14 mouse cellular contexts compared by ENCODE assay signal in genomic region chr17:23683226-23683625, GRCm38 (mm10). TPM values are rescaled to one million over a fixed set of nuclear protein-coding genes. Genes with fewer than 3 reads are reported as not detected.
DNase-seq lines count a peak whose midpoint lies in the region; ATAC-seq and TF ChIP-seq lines count a peak whose summit lies in the region.
"Had no signal": no experiment of that assay in that cellular context is flagged by ENCODE, and none has a peak within 500 bp of the region (broad histone marks: within the 10 kb centered on the region; RNA-seq: fewer than 3 reads in every experiment).

No protein-coding gene starts in this region.

- peaks cover 65% of the 10 kb centered on the region for H3K27me3 ChIP-seq in forebrain, embryonic 12.5 days
- peaks cover 26% of the 10 kb centered on the region for H3K27me3 ChIP-seq in forebrain, postnatal 0 days (ENCODE audit: insufficient read depth, low read length)
- H3K27me3 ChIP-seq in lung, embryonic 16.5 days (ENCODE audit: control insufficient read depth, insufficient read depth, low read depth, low read length) = peaks cover 42% of the 10 kb centered on the region
- peaks cover 74% of the 10 kb centered on the region for H3K27me3 ChIP-seq in embryonic facial prominence, embryonic 10.5 days (replicated peaks; ENCODE audit: low read depth, poor library complexity, severe bottlenecking)
- peaks cover 49% of the 10 kb centered on the region for H3K27me3 ChIP-seq in limb, embryonic 11.5 days (ENCODE audit: control insufficient read depth, insufficient read depth, low read length)

- peaks cover 15% of the 10 kb centered on the region for H3K4me1 ChIP-seq in forebrain, embryonic 12.5 days
- no peaks in the 10 kb centered on the region for H3K4me1 ChIP-seq in forebrain, postnatal 0 days (ENCODE audit: insufficient read depth)
- peaks cover 15% of the 10 kb centered on the region; the same call in 1 of the 2 replicates for H3K4me1 ChIP-seq in lung, embryonic 16.5 days (replicated peaks; ENCODE audit: control insufficient read depth, insufficient read depth, low read length)
- H3K4me1 ChIP-seq in embryonic facial prominence, embryonic 10.5 days = peaks cover 44% of the 10 kb centered on the region
- H3K4me1 ChIP-seq in limb, embryonic 11.5 days (ENCODE audit: control insufficient read depth, insufficient read depth, low read length) = peaks cover 20% of the 10 kb centered on the region

- H3K36me3 ChIP-seq in forebrain, embryonic 12.5 days (replicated peaks) = no peaks in the 10 kb centered on the region
- no peaks in the 10 kb centered on the region for H3K36me3 ChIP-seq in forebrain, postnatal 0 days (ENCODE audit: insufficient read depth)
- no peaks in the 10 kb centered on the region for H3K36me3 ChIP-seq in lung, embryonic 16.5 days (ENCODE audit: control insufficient read depth, insufficient read depth, low read length)
- H3K36me3 ChIP-seq in embryonic facial prominence, embryonic 10.5 days (replicated peaks) = no peaks in the 10 kb centered on the region
- no peaks in the 10 kb centered on the region for H3K36me3 ChIP-seq in limb, embryonic 11.5 days (ENCODE audit: control insufficient read depth, insufficient read depth, low read length)

- ATAC-seq in forebrain, embryonic 12.5 days (ENCODE audit: low FRiP score) = peak; percentile 39; the same call in 1 of the 2 replicates
- ATAC-seq in forebrain, postnatal 0 days = no peak
- ATAC-seq in lung, embryonic 16.5 days (ENCODE audit: low read depth) = no peak
- 0 out of 2 replicates have a peak, but pooled peaks have one; percentile 3 for ATAC-seq in limb, embryonic 11.5 days (ENCODE audit: insufficient number of reproducible peaks, low FRiP score, low TSS enrichment, low read depth)

- peak overlapping the region; percentile 19 for H3K4me3 ChIP-seq in forebrain, embryonic 12.5 days (replicated peaks)
- H3K4me3 ChIP-seq in forebrain, postnatal 0 days (ENCODE audit: low read depth, low read length) = no peak overlapping the region
- H3K4me3 ChIP-seq in lung, embryonic 16.5 days (ENCODE audit: low read length) = no peak overlapping the region
- H3K4me3 ChIP-seq in embryonic facial prominence, embryonic 10.5 days = peak overlapping the region; percentile 51
- peak overlapping the region; percentile 21 for H3K4me3 ChIP-seq in limb, embryonic 11.5 days (ENCODE audit: low read depth, low read length)
- H3K4me3 ChIP-seq: erythroblast, embryonic 14.5 days had no signal

- no peak overlapping the region for H3K27ac ChIP-seq in forebrain, embryonic 12.5 days
- no peak overlapping the region for H3K27ac ChIP-seq in forebrain, postnatal 0 days (ENCODE audit: low read depth, low read length)
- 0 out of 2 replicates have a peak overlapping the region, but pooled peaks have one; percentile 9 for H3K27ac ChIP-seq in lung, embryonic 16.5 days (ENCODE audit: low read length)
- peak overlapping the region; percentile 63 for H3K27ac ChIP-seq in embryonic facial prominence, embryonic 10.5 days (replicated peaks)
- no peak overlapping the region for H3K27ac ChIP-seq in limb, embryonic 11.5 days (replicated peaks; ENCODE audit: low read depth, low read length)

- no peak for TF ChIP-seq CTCF in forebrain, postnatal 0 days (IDR thresholded peaks at IDR 0.05; ENCODE audit: low read depth)

- WGBS in forebrain, embryonic 12.5 days = 25% methylated on average over 15 of the region's 15 CpGs
- 34% methylated on average over 15 of the region's 15 CpGs for WGBS in forebrain, postnatal 0 days
- WGBS in lung, embryonic 16.5 days = 15% methylated on average over 15 of the region's 15 CpGs
- 26% methylated on average over 15 of the region's 15 CpGs for WGBS in embryonic facial prominence, embryonic 10.5 days
- WGBS in limb, embryonic 11.5 days = 18% methylated on average over 15 of the region's 15 CpGs

- no peak overlapping the region for H3K9ac ChIP-seq in forebrain, embryonic 12.5 days
- no peak overlapping the region for H3K9ac ChIP-seq in forebrain, postnatal 0 days
- H3K9ac ChIP-seq in lung, embryonic 16.5 days (ENCODE audit: low read length) = 0 out of 2 replicates have a peak overlapping the region, but pooled peaks have one; percentile 22
- no peak overlapping the region for H3K9ac ChIP-seq in limb, embryonic 11.5 days (ENCODE audit: low read length)

- H3K9me3 ChIP-seq in forebrain, embryonic 12.5 days = no peaks in the 10 kb centered on the region
- H3K9me3 ChIP-seq in forebrain, postnatal 0 days (ENCODE audit: low read length) = no peaks in the 10 kb centered on the region
- H3K9me3 ChIP-seq in lung, embryonic 16.5 days (ENCODE audit: control insufficient read depth, low read length) = no peaks in the 10 kb centered on the region
- H3K9me3 ChIP-seq in embryonic facial prominence, embryonic 10.5 days = no peaks in the 10 kb centered on the region
- H3K9me3 ChIP-seq in limb, embryonic 11.5 days (ENCODE audit: control insufficient read depth, low read length) = no peaks in the 10 kb centered on the region

- no peak for DNase-seq in forebrain, postnatal 0 days
- no peak for DNase-seq in lung, postnatal 25 days (ENCODE audit: low spot score)
- DNase-seq in embryonic facial prominence, embryonic 10.5 days (ENCODE audit: low spot score) = no peak
- peak; percentile 28 for DNase-seq in limb, embryonic 11.5 days (ENCODE audit: low spot score)
- DNase-seq in embryo, embryonic 10 days (ENCODE audit: low spot score) = no peak
- DNase-seq in spleen, postnatal 4 days (ENCODE audit: low spot score in 2 of 2) = no peak
- DNase-seq: adrenal gland, postnatal 14 days; cerebellum, adult 11 months; heart, postnatal 36 days; lung, postnatal 10 days had no signal

- peak overlapping the region; percentile 34 for H3K4me2 ChIP-seq in forebrain, embryonic 12.5 days
- H3K4me2 ChIP-seq in forebrain, postnatal 0 days (ENCODE audit: low read depth) = no peak overlapping the region
- no peak overlapping the region for H3K4me2 ChIP-seq in lung, embryonic 16.5 days (ENCODE audit: low read depth, low read length)
- peak overlapping the region; percentile 36 for H3K4me2 ChIP-seq in limb, embryonic 11.5 days (ENCODE audit: low read depth, severe bottlenecking)

RNA-seq across cellular contexts. Expression of gene Cldn9, which starts 0.6 kb away (rescaled TPM):
- polyA plus RNA-seq in forebrain, embryonic 12.5 days (2016; fragmentation: Nextera tagmentation; extraction: Ambion mirVana) = 6.3 and 8.2 TPM in 2 replicates
- total RNA-seq in forebrain, postnatal 0 days (2014; rRNA removed) = 0.54 TPM in 1 of 2 replicates, not detected in the other
- 0.25 and 0.62 TPM in 2 replicates for polyA plus RNA-seq in forebrain, postnatal 0 days (2015; fragmentation: Nextera tagmentation; extraction: Ambion mirVana)
- 2.4 and 2.6 TPM in 2 replicates for polyA plus RNA-seq in lung, embryonic 16.5 days (2015; fragmentation: Nextera tagmentation; extraction: Ambion mirVana)
- 10.5 and 13.5 TPM in 2 replicates for polyA plus RNA-seq in embryonic facial prominence, embryonic 10.5 days (2016; fragmentation: Nextera tagmentation; extraction: Ambion mirVana)
- polyA plus RNA-seq in limb, embryonic 11.5 days (2014; fragmentation: Nextera tagmentation; extraction: Ambion mirVana) = 7.4 and 7.6 TPM in 2 replicates
- total RNA-seq: adrenal gland, postnatal 14 days; heart, postnatal 36 days had no signal
- polyA plus RNA-seq: erythroblast, embryonic 14.5 days had no signal

RNA-seq across cellular contexts. Expression of gene Cldn6, which starts 4.2 kb away (rescaled TPM):
- 7.1 and 8.0 TPM in 2 replicates for polyA plus RNA-seq in forebrain, embryonic 12.5 days (2016; fragmentation: Nextera tagmentation; extraction: Ambion mirVana)
- 0.31 and 1.8 TPM in 2 replicates for total RNA-seq in forebrain, postnatal 0 days (2014; rRNA removed)
- polyA plus RNA-seq in forebrain, postnatal 0 days (2015; fragmentation: Nextera tagmentation; extraction: Ambion mirVana) = 0.39 and 0.76 TPM in 2 replicates
- polyA plus RNA-seq in lung, embryonic 16.5 days (2015; fragmentation: Nextera tagmentation; extraction: Ambion mirVana) = 196 and 206 TPM in 2 replicates
- polyA plus RNA-seq in embryonic facial prominence, embryonic 10.5 days (2016; fragmentation: Nextera tagmentation; extraction: Ambion mirVana) = 77.2 and 81.3 TPM in 2 replicates
- polyA plus RNA-seq in limb, embryonic 11.5 days (2014; fragmentation: Nextera tagmentation; extraction: Ambion mirVana) = 21.3 and 23.3 TPM in 2 replicates
- total RNA-seq: gastrocnemius, postnatal 4 days; heart, postnatal 36 days had no signal
- polyA plus RNA-seq: erythroblast, embryonic 14.5 days had no signal

RNA-seq across cellular contexts. Expression of gene Tnfrsf12a, which starts 6.0 kb away (rescaled TPM):
- 3.6 and 4.2 TPM in 2 replicates for polyA plus RNA-seq in forebrain, embryonic 12.5 days (2016; fragmentation: Nextera tagmentation; extraction: Ambion mirVana)
- 1.4 and 3.9 TPM in 2 replicates for total RNA-seq in forebrain, postnatal 0 days (2014; rRNA removed)
- 2.0 and 3.6 TPM in 2 replicates for polyA plus RNA-seq in forebrain, postnatal 0 days (2015; fragmentation: Nextera tagmentation; extraction: Ambion mirVana)
- 22.0 and 23.1 TPM in 2 replicates for polyA plus RNA-seq in lung, embryonic 16.5 days (2015; fragmentation: Nextera tagmentation; extraction: Ambion mirVana)
- 4.6 and 6.4 TPM in 2 replicates for polyA plus RNA-seq in embryonic facial prominence, embryonic 10.5 days (2016; fragmentation: Nextera tagmentation; extraction: Ambion mirVana)
- polyA plus RNA-seq in limb, embryonic 11.5 days (2014; fragmentation: Nextera tagmentation; extraction: Ambion mirVana) = 4.3 and 5.0 TPM in 2 replicates

RNA-seq across cellular contexts. Expression of gene Thoc6, which starts 9.5 kb away (rescaled TPM):
- polyA plus RNA-seq in forebrain, embryonic 12.5 days (2016; fragmentation: Nextera tagmentation; extraction: Ambion mirVana) = 49.3 and 49.7 TPM in 2 replicates
- total RNA-seq in forebrain, postnatal 0 days (2014; rRNA removed) = 14.7 and 18.2 TPM in 2 replicates
- polyA plus RNA-seq in forebrain, postnatal 0 days (2015; fragmentation: Nextera tagmentation; extraction: Ambion mirVana) = 18.0 and 21.1 TPM in 2 replicates
- polyA plus RNA-seq in lung, embryonic 16.5 days (2015; fragmentation: Nextera tagmentation; extraction: Ambion mirVana) = 49.2 and 50.3 TPM in 2 replicates
- 70.9 and 72.2 TPM in 2 replicates for polyA plus RNA-seq in embryonic facial prominence, embryonic 10.5 days (2016; fragmentation: Nextera tagmentation; extraction: Ambion mirVana)
- polyA plus RNA-seq in limb, embryonic 11.5 days (2014; fragmentation: Nextera tagmentation; extraction: Ambion mirVana) = 54.8 and 58.1 TPM in 2 replicates

RNA-seq across cellular contexts. Expression of gene Hcfc1r1, which starts 9.8 kb away (rescaled TPM):
- polyA plus RNA-seq in forebrain, embryonic 12.5 days (2016; fragmentation: Nextera tagmentation; extraction: Ambion mirVana) = 47.1 and 50.3 TPM in 2 replicates
- total RNA-seq in forebrain, postnatal 0 days (2014; rRNA removed) = 82.3 and 84.6 TPM in 2 replicates
- 198 and 215 TPM in 2 replicates for polyA plus RNA-seq in forebrain, postnatal 0 days (2015; fragmentation: Nextera tagmentation; extraction: Ambion mirVana)
- polyA plus RNA-seq in lung, embryonic 16.5 days (2015; fragmentation: Nextera tagmentation; extraction: Ambion mirVana) = 88.4 and 90.6 TPM in 2 replicates
- polyA plus RNA-seq in embryonic facial prominence, embryonic 10.5 days (2016; fragmentation: Nextera tagmentation; extraction: Ambion mirVana) = 30.4 and 39.7 TPM in 2 replicates
- 45.5 and 53.0 TPM in 2 replicates for polyA plus RNA-seq in limb, embryonic 11.5 days (2014; fragmentation: Nextera tagmentation; extraction: Ambion mirVana)

Comparison
In these comparisons a context has a peak if more than half of its experiments do, and no peak if none do; other contexts are left out.
1. ATAC-seq: peak in forebrain, embryonic 12.5 days (single experiment) and limb, embryonic 11.5 days (single experiment); none in forebrain, postnatal 0 days (single experiment) and lung, embryonic 16.5 days (single experiment).
2. H3K4me2 ChIP-seq: peak in forebrain, embryonic 12.5 days (single experiment) and limb, embryonic 11.5 days (single experiment); none in forebrain, postnatal 0 days (single experiment) and lung, embryonic 16.5 days (single experiment).
3. H3K4me3 ChIP-seq: peak in forebrain, embryonic 12.5 days (single experiment), embryonic facial prominence, embryonic 10.5 days (single experiment) and limb, embryonic 11.5 days (single experiment); none in forebrain, postnatal 0 days (single experiment) and lung, embryonic 16.5 days (single experiment).
4. H3K27ac ChIP-seq: peak in lung, embryonic 16.5 days (single experiment) and embryonic facial prominence, embryonic 10.5 days (single experiment); none in forebrain, embryonic 12.5 days (single experiment), forebrain, postnatal 0 days (single experiment) and limb, embryonic 11.5 days (single experiment).